Mouse (Mus musculus) skeletal muscle tissue, adult 2 months (tissue): ENCODE measurements around the gene Gm21586.
"Not testable (repeated sequence)": the region's sequence is repeated elsewhere in the genome, so short reads cannot be mapped to it uniquely, and the experiment has no call there.

Experiments used
- DNase-seq: peaks from one replicate; pipeline ENCODE4 v3.0.0-alpha.2; 2012; ENCODE audit warnings: low read depth, low spot score

The Gm21586 gene

GRCm38 (mm10) chr4:42439078-42439477 is at the start of gene Gm21586:
Gm21586 (plus strand) TSS chr4:42439378.
- DNase-seq: not testable (repeated sequence)

- not testable (repeated sequence) for DNase-seq
Measured at GRCm38 (mm10) chr4:42466452-42466851, 27.3 kb downstream of the Gm21586 start, which contains the start of gene Gm2163. Gm2163 (plus strand) TSS chr4:42466752.
